Mouse (Mus musculus): Measurements from ENCODE around the gene Smc4.

Gene Smc4

GRCm38 (mm10) chr3:69004437-69005337, at the start of gene Smc4, which contains the start of gene Ift80:
TSS of gene Smc4 (plus strand) at chr3:69004738.
TSS of gene Ift80 (minus strand) at chr3:69004570.
- peak; percentile 97 to 98 for DNase-seq

- no peak for DNase-seq
These were observed 48.1 kb upstream of the Smc4 start for GRCm38 (mm10) chr3:68956454-68956853.

- DNase-seq, result no peak
These were observed 47.1 kb upstream of the Smc4 start for GRCm38 (mm10) chr3:68957413-68957812.

GRCm38 (mm10) chr3:68964682-68965081, 39.9 kb upstream of the Smc4 start:
- peak; percentile 32 to 52 for DNase-seq

- no peak for DNase-seq
These were observed 37.8 kb upstream of the Smc4 start for GRCm38 (mm10) chr3:68966527-68967285.

- no peak for DNase-seq
These were observed 37.1 kb upstream of the Smc4 start for GRCm38 (mm10) chr3:68967404-68967803.

GRCm38 (mm10) chr3:68969091-68969590, 35.4 kb upstream of the Smc4 start:
- DNase-seq, result no peak

- DNase-seq, result no peak
These were observed 31.0 kb upstream of the Smc4 start for GRCm38 (mm10) chr3:68973574-68973973.

GRCm38 (mm10) chr3:68974639-68975532, 29.7 kb upstream of the Smc4 start:
- no peak for DNase-seq

- DNase-seq, result no peak
These were observed 28.7 kb upstream of the Smc4 start for GRCm38 (mm10) chr3:68975533-68976490.

GRCm38 (mm10) chr3:68977696-68978095, 26.8 kb upstream of the Smc4 start:
- no peak for DNase-seq

GRCm38 (mm10) chr3:68979187-68979586, 25.4 kb upstream of the Smc4 start:
- no peak for DNase-seq

- DNase-seq, result no peak
These were observed 23.6 kb upstream of the Smc4 start for GRCm38 (mm10) chr3:68980898-68981297.

GRCm38 (mm10) chr3:68986550-68986949, 18.0 kb upstream of the Smc4 start:
- DNase-seq, result no peak

GRCm38 (mm10) chr3:69002781-69003180, 1.8 kb upstream of the Smc4 start:
- no peak for DNase-seq

- no peak for DNase-seq
These were observed 492 bp upstream of the Smc4 start for GRCm38 (mm10) chr3:69004055-69004436.

GRCm38 (mm10) chr3:69005338-69006245, 1.1 kb downstream of the Smc4 start:
- DNase-seq, result peak; percentile 66 to 72

GRCm38 (mm10) chr3:69006246-69006760, 1.8 kb downstream of the Smc4 start:
- no peak for DNase-seq

- no peak for DNase-seq
These were observed 4.3 kb downstream of the Smc4 start for GRCm38 (mm10) chr3:69008873-69009272.

GRCm38 (mm10) chr3:69017181-69017580, 12.6 kb downstream of the Smc4 start:
- no peak for DNase-seq
